Mouse (Mus musculus) limb, embryonic 14.5 days (tissue): Measurements from ENCODE around the gene Cldn10. TPM values are rescaled to one million over a fixed set of nuclear protein-coding genes. Genes with fewer than 3 reads are reported as not detected.

Experiments
- ATAC-seq: fragments of 200-750 bp; cut with Nextera tagmentation; 2 replicates; pipeline ENCODE4 v1.8.0; 2017; ENCODE audit warnings: low read depth, moderate number of reproducible peaks, moderate TSS enrichment; ENCODE audit not compliant: low FRiP score
- DNase-seq: peaks from one replicate; pipeline ENCODE4 v3.0.0-alpha.2; 2015; ENCODE audit warnings: low spot score
- H3K27ac ChIP-seq: fragments of 300-500 bp; sonication (generic); replicated peaks from 2 replicates; pipeline ENCODE4 v1.5.1; 2014; ENCODE audit warnings: low read depth, mild to moderate bottlenecking, low read length, moderate library complexity, mixed read lengths
- H3K27me3 ChIP-seq: fragments of 300-500 bp; sonication (generic); 2 replicates; pipeline ENCODE4 v1.6.1; 2014; ENCODE audit warnings: low read length, mixed read lengths; ENCODE audit not compliant: control insufficient read depth, insufficient read depth
- H3K36me3 ChIP-seq: fragments of 300-500 bp; sonication (generic); 2 replicates; pipeline ENCODE4 v1.6.1; 2014; ENCODE audit warnings: mild to moderate bottlenecking, low read length, moderate library complexity, mixed read lengths; ENCODE audit not compliant: control insufficient read depth, insufficient read depth
- H3K4me1 ChIP-seq: fragments of 300-500 bp; sonication (generic); 2 replicates; pipeline ENCODE4 v1.6.1; 2014; ENCODE audit warnings: antibody characterized with exemption, low read length, mixed read lengths; ENCODE audit not compliant: control insufficient read depth, insufficient read depth
- H3K4me2 ChIP-seq: fragments of 300-500 bp; sonication (generic); replicated peaks from 2 replicates; pipeline ENCODE4 v1.6.1; 2014; ENCODE audit warnings: low read depth, mild to moderate bottlenecking, low read length, moderate library complexity; ENCODE audit not compliant: severe bottlenecking
- H3K4me3 ChIP-seq: fragments of 300-500 bp; sonication (generic); replicated peaks from 2 replicates; pipeline ENCODE4 v1.5.1; 2014; ENCODE audit warnings: low read length
- H3K9ac ChIP-seq: fragments of 300-500 bp; sonication (generic); 2 replicates; pipeline ENCODE4 v1.6.1; 2014; ENCODE audit warnings: mild to moderate bottlenecking, low read depth, low read length, moderate library complexity; ENCODE audit not compliant: severe bottlenecking
- H3K9me3 ChIP-seq: fragments of 300-500 bp; sonication (generic); 2 replicates; pipeline ENCODE4 v1.6.1; 2016; ENCODE audit warnings: low read length; ENCODE audit not compliant: control insufficient read depth
- POLR2A ChIP-seq: fragments of 200-500 bp; IDR thresholded peaks from 2 replicates; pipeline ENCODE4 v1.8.0; 2012; ENCODE audit warnings: inconsistent platforms, mild to moderate bottlenecking, moderate library complexity, borderline replicate concordance; ENCODE audit not compliant: insufficient read depth, insufficient read length; ENCODE audit errors: extremely low read depth
- WGBS: fragments of 180-500 bp; shearing (Covaris S2); extraction: QIAGEN DNeasy Blood & Tissue Kit; methylation state at CpG from one replicate; pipeline ENCODE4 v1.1.7; 2014; 5-methylcytosine and 5-hydroxymethylcytosine counted together
- polyA plus RNA-seq, 2 experiments: library from polyadenylated mRNA; depleted of rRNA in 1 of 2; stranded (reverse) in 1 of 2; unstranded in 1 of 2; fragments of >200 nt; fragmentation: Nextera tagmentation in 1 of 2; extraction: Ambion mirVana in 1 of 2; gene quantifications; 2 replicates each; pipeline versions ENCODE4 v1.2.1 to v1.2.3; 2012 to 2014

Gene Cldn10
- polyA plus RNA-seq, 2 experiments = 0.65 to 1.4 TPM

DNA sequence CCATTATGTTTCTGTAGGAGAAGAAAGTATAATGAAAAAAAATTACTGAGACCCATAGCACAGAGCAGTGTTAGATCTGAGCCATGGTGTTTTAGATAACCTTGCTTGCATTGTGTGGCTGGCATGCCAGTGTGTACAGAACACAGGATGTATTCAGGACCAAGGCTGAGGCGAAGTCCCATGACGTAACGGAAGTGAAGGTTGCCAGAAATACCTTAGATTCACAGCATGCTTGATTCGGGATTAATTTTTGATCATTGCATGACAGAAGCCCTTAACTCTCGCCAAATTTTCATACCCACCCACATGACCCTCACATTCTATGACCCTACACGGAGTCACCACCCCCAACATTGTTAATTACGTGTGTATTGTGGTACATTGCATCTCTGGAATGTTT is 22.4 kb upstream of the Cldn10 start:
- Histone ChIP-seq H3K4me2 (no peak overlapping the region), H3K4me1 (no peaks in the 10 kb centered on the region), H3K9ac (no peak overlapping the region), H3K36me3 (no peaks in the 10 kb centered on the region), H3K27me3 (no peaks in the 10 kb centered on the region), H3K9me3 (no peaks in the 10 kb centered on the region), H3K4me3 (no peak overlapping the region), H3K27ac (no peak overlapping the region)
- 75% methylated on average over 7 of the region's 7 CpGs for WGBS
- no peak for TF ChIP-seq POLR2A
- DNase-seq = no peak
- ATAC-seq = no peak

DNA sequence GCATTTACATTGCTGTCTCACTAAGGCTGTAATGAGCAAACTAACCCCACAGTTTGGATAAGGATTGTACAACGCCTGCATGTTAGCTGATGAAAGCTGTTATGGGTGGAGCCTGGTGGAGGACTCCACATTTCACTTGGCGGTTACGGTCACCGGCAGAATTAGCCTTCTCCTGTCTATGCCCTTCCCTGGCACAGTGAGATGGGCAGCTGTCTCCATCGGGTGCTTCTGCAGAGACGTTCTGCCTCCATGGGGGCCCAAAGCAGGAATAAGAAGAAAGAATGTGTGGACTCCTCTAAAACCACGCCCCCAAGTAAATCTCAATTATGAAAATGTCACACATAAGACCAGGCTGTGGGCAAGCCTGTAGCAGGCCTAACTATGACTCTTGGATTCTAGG is 21.8 kb upstream of the Cldn10 start:
- H3K4me3 ChIP-seq = no peak overlapping the region
- no peak for DNase-seq
- no peaks in the 10 kb centered on the region for H3K27me3 ChIP-seq
- TF ChIP-seq POLR2A = no peak
- H3K36me3 ChIP-seq = no peaks in the 10 kb centered on the region
- H3K4me2 ChIP-seq = no peak overlapping the region
- H3K27ac ChIP-seq = no peak overlapping the region
- no peak overlapping the region for H3K9ac ChIP-seq
- H3K4me1 ChIP-seq = no peaks in the 10 kb centered on the region
- 71% methylated on average over 7 of the region's 7 CpGs for WGBS
- no peak for ATAC-seq
- no peaks in the 10 kb centered on the region for H3K9me3 ChIP-seq

DNA sequence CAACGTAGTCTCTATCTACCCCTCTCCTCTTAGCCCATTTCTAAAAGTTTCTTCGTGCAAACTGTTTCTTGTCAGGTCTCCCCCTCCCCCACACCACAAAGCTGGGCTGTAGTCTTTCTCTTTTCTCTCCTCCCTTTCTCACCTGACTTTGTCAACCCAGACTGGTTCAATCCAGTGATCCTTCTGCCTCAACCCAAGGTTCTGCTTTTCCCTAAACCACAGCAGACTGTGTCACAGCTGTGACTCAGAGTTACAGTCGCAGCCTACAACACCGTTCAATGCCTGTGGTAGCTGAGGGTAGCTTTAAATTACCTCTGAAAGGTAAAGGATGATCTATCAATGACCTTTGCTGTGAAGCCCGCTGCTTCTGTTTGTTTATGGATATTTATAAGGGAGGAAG is 21.3 kb upstream of the Cldn10 start:
- 78% methylated on average over 5 of the region's 5 CpGs for WGBS

DNA sequence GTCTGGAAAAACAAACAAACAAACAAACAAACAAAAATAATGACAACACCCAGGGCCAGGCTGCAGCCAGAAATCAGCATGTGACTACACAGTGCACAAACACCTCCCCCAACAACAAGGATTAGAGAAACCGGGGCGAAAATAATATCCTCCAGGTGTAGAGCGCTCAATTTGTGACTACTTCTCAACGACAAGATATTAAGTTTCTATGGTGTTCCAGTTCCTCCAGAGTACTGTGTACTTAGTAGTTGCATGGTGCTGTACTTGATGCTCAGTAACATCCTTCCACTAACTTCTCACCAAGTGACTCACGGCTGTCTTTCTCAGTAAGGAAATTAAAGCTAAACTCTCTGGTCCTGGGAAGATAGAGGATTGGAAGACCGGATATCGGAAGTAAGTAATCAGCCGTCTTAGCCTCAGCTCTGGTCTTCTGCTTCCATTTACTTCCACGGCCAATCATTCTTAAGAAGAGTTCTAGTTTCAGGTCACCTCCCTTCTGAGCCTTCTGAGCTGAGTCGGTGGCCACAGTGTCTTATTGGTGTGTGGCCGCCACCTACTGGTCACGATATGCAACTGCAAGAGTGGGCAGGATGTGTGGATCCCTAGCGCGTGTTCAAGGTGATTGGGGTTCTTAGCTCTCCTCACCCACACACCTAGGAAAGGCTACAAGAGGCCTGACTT is 19.9 kb upstream of the Cldn10 start:
- H3K27ac ChIP-seq = no peak overlapping the region
- no peak overlapping the region for H3K4me3 ChIP-seq
- DNase-seq (peak; percentile 83), ATAC-seq (peak; percentile 78)
- no peaks in the 10 kb centered on the region for H3K9me3 ChIP-seq
- no peak overlapping the region for H3K4me2 ChIP-seq
- no peaks in the 10 kb centered on the region for H3K36me3 ChIP-seq
- H3K27me3 ChIP-seq = no peaks in the 10 kb centered on the region
- TF ChIP-seq POLR2A = no peak
- 29% methylated on average over 14 of the region's 14 CpGs for WGBS
- no peak overlapping the region for H3K9ac ChIP-seq
- H3K4me1 ChIP-seq = no peaks in the 10 kb centered on the region

More for the DNA sequence above, 21.3 kb upstream of the Cldn10 start:
- DNase-seq (no peak), ATAC-seq (no peak)
- H3K36me3 ChIP-seq = no peaks in the 10 kb centered on the region
- TF ChIP-seq POLR2A = no peak
- no peaks in the 10 kb centered on the region for H3K27me3 ChIP-seq
- no peak overlapping the region for H3K27ac ChIP-seq
- H3K4me2 ChIP-seq = no peak overlapping the region
- no peak overlapping the region for H3K4me3 ChIP-seq
- H3K9ac ChIP-seq = no peak overlapping the region
- H3K9me3 ChIP-seq = no peaks in the 10 kb centered on the region
- H3K4me1 ChIP-seq = no peaks in the 10 kb centered on the region

DNA sequence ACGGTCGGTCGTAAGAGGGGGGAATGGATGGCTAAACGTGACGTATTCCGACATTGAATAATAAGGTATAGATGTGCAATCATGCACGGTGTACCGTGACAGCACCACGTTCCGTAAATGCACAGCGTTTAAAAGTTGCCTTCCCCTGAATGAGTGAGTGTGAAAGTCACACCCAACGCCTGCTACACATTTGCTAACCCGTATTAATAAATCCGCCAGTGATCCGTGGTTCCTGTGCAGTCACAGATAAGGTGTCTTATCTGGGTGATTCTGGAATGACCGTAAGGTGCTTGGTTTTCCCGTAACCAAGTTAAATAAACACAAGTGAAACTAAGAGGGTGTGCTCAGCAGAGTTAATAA is 19.4 kb upstream of the Cldn10 start:
- ATAC-seq = no peak
- 63% methylated on average over 17 of the region's 17 CpGs for WGBS
- Histone ChIP-seq H3K9ac (no peak overlapping the region), H3K4me3 (no peak overlapping the region), H3K4me1 (no peaks in the 10 kb centered on the region), H3K9me3 (no peaks in the 10 kb centered on the region), H3K36me3 (no peaks in the 10 kb centered on the region), H3K27me3 (no peaks in the 10 kb centered on the region), H3K4me2 (no peak overlapping the region), H3K27ac (no peak overlapping the region)
- TF ChIP-seq POLR2A = no peak
- DNase-seq = no peak
